Mouse (Mus musculus) cerebellum, adult 2 months (tissue): ENCODE measurements around the gene Taldo1. TPM values are rescaled to one million over a fixed set of nuclear protein-coding genes. Genes with fewer than 3 reads are reported as not detected.
A peak's percentile ranks its signal among the peaks of the same experiment; 100 is the strongest.

Experiments
- DNase-seq, 2 experiments: peaks; one replicate each; pipeline ENCODE4 v3.0.0; 2021
- H3K27ac ChIP-seq: fragments of 200-500 bp; 2 replicates; pipeline ENCODE4 v1.5.1; 2012; ENCODE audit warnings: low read length, control low read depth, inconsistent platforms; ENCODE audit not compliant: insufficient read depth
- H3K27me3 ChIP-seq: fragments of 200-500 bp; 2 replicates; pipeline ENCODE4 v1.6.1; 2012; ENCODE audit warnings: inconsistent platforms, mild to moderate bottlenecking, low read length, moderate library complexity; ENCODE audit not compliant: control insufficient read depth, insufficient read depth
- H3K4me1 ChIP-seq: fragments of 200-500 bp; 2 replicates; pipeline ENCODE4 v1.6.1; 2011; ENCODE audit warnings: low read length; ENCODE audit not compliant: control insufficient read depth, insufficient read depth
- H3K4me3 ChIP-seq: fragments of 200-500 bp; replicated peaks from 2 replicates; pipeline ENCODE3; 2011; ENCODE audit warnings: mild to moderate bottlenecking, low read depth, low read length, control low read depth; ENCODE audit not compliant: insufficient read depth
- CTCF ChIP-seq: fragments of 200-500 bp; IDR thresholded peaks from 2 replicates; pipeline ENCODE4 v1.5.1; 2011; ENCODE audit warnings: low read depth, mild to moderate bottlenecking, control low read depth, low read length, moderate library complexity, borderline replicate concordance; ENCODE audit not compliant: insufficient read depth
- POLR2A ChIP-seq: fragments of 200-500 bp; IDR thresholded peaks from 2 replicates; pipeline ENCODE4 v1.6.1; 2011; ENCODE audit warnings: low read length, control low read depth, borderline replicate concordance; ENCODE audit not compliant: insufficient read depth
- WGBS: fragments of 180-500 bp; shearing (Covaris S2); methylation state at CpG from one replicate; pipeline ENCODE4 v1.1.7; 2018; 5-methylcytosine and 5-hydroxymethylcytosine counted together
- polyA plus RNA-seq: library from polyadenylated mRNA; depleted of rRNA; stranded (reverse); fragments of >200 nt; gene quantifications from 2 replicates; pipeline ENCODE4 v1.2.3, GENCODE M21; 2012; rRNA removed

The Taldo1 gene
- polyA plus RNA-seq = 222 and 232 TPM in 2 replicates

DNA sequence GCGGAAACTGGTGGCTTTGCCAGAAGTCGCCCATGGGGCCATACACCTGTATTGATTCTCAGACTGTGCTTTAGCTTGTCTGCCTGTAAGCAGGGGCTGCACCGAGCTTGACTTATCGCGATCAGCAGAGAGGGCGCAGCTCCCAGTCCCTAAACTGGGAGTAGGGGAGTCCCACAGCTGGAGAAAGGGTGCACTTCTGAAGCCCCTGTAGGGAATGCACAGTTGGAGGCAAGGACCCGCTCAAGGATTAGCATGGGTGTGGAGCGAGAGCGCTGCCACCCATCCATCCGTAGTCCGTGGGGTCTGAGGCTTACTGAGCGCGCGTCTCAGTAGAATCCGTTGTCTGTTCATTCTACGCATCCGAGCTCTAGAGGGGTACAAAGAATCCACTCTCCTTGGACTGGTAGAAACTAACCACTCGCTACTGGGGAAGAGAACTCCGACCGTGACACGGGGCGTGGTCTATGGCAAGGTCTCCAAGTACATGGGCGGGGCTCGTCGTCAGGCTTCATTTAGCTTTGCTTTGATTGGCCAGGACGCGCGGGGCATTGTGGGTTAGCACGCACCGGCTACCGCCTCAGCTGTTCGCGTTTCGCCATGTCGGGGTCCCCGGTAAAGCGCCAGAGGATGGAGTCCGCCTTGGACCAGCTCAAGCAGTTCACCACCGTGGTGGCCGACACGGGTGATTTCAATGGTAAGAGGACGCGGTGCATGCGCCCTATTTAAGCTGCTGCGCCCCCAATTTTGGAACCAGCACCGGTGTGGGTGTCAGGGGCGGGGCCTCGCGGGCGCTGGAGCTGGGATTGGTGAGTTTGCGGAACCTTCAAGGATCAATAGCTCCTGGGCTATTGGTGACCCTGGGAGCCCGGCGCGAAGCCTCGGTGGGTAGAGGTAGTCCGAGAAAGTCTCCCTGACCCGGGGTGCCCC lies at the start of gene Taldo1:
TSS of gene Taldo1 (plus strand) at position 575 of the 927 bp plus-strand sequence.
- WGBS = under 1% methylated on average over 57 of the region's 57 CpGs
- peak; percentile 94 to 97 for DNase-seq
- H3K4me1 ChIP-seq = peaks cover 6% of the 10 kb centered on the region
- H3K27me3 ChIP-seq = no peaks in the 10 kb centered on the region
- TF ChIP-seq CTCF (no peak), POLR2A (peak; percentile 75)
- peak within 1 kb of the TSS; percentile 58; the same call in 1 of the 2 replicates for H3K27ac ChIP-seq
- H3K4me3 ChIP-seq = peak within 1 kb of the TSS; percentile 66

DNA sequence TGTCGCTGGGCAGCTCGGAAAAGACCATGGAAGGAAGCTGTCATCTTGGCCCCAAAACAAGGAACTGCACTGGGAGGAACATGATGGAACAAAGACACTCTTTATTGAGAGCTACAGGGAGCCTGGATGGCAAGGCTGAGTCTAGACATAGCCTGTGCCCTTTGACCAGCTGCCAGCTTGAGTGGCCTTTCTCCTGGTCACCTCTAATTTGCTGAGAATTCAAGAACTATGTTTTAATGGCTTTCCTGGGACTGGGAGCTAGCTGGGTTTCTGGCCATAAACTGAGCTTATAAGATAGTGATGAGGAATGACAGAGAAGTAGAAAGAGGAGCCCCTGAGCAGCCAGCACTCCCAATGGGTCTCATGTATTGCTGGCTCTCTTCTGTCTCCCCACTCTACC lies 48.8 kb upstream of the Taldo1 start:
- no peak overlapping the region for H3K27ac ChIP-seq
- DNase-seq = no peak
- H3K27me3 ChIP-seq = no peaks in the 10 kb centered on the region
- no peaks in the 10 kb centered on the region for H3K4me1 ChIP-seq
- H3K4me3 ChIP-seq = no peak overlapping the region
- TF ChIP-seq CTCF (no peak), POLR2A (no peak)
- WGBS = 13% methylated on average over 2 of the region's 2 CpGs

- WGBS = 80% methylated on average over 7 of the region's 7 CpGs
- Histone ChIP-seq H3K4me3 (no peak overlapping the region), H3K27ac (no peak overlapping the region), H3K4me1 (no peaks in the 10 kb centered on the region), H3K27me3 (no peaks in the 10 kb centered on the region)
- TF ChIP-seq POLR2A = no peak
- no peak for TF ChIP-seq CTCF
- DNase-seq = no peak
These were observed 48.3 kb upstream of the Taldo1 start for GRCm38 (mm10) chr7:141343696-141344095.

DNA sequence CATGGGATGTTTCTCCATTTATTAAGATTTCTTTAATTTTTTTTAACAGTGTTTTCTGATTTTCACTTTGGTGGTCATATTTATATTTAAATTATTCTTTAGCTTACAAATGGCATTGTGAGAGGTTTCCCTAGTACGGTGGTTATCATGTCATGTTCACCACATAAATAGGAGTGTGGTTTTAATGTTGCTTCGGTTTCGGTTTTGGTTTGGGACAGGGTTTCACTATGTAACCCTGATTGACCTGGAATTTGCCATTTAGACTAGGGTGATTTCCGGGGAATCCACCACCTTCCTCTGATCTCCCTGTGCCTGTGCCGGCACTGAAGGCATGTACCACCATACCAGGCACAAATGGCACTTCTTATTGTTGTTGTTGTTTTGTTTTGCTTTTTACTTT lies 47.2 kb upstream of the Taldo1 start:
- DNase-seq = no peak
- WGBS = 93% methylated on average over 5 of the region's 5 CpGs
- no peaks in the 10 kb centered on the region for H3K4me1 ChIP-seq
- no peak overlapping the region for H3K27ac ChIP-seq
- H3K4me3 ChIP-seq = no peak overlapping the region
- TF ChIP-seq POLR2A (no peak), CTCF (no peak)
- no peaks in the 10 kb centered on the region for H3K27me3 ChIP-seq

DNA sequence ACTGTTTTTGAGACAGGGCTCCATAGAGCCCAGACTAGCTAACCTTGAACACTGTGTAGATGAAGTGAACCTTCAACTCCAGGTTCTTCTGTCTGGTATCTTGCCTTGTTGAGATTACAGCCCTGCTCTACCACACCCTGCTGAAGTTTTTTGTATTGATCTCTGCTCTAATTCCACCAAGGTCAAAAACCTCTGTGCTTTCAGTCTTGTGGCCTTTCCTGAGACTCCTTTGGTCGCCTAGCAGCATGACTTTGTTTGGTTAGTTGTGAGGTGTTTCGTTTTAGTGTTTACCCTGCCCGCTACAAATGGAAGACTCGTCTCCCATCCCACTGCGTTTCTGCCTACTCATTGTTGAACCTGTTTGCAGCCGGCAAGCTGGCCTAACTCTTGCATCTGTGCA lies 40.9 kb upstream of the Taldo1 start:
- no peak for DNase-seq
- no peak overlapping the region for H3K4me3 ChIP-seq
- 88% methylated on average over 6 of the region's 6 CpGs for WGBS
- H3K27me3 ChIP-seq = no peaks in the 10 kb centered on the region
- no peak overlapping the region for H3K27ac ChIP-seq
- TF ChIP-seq POLR2A = no peak
- TF ChIP-seq CTCF = no peak
- H3K4me1 ChIP-seq = peaks cover 13% of the 10 kb centered on the region

DNA sequence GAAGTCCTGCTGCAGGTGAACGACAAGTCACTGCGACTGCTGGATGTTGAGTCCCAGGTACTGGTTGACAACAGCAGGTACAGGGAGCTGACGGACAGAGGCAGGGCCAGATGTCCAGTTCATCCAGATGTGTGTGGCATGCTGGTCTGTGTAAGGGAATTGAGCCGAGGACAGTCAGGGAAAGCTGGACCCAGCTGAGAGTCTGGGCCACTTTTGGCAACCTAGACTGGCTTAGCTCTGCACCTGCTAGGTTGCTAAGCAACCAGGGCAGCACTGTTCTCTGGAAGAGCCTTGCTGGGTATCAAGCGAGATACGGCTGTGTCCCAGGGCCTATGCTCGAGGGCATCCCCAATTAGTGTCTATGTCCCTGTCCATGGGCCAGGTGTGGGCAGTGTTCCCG lies 36.9 kb upstream of the Taldo1 start:
- TF ChIP-seq POLR2A (no peak), CTCF (no peak)
- Histone ChIP-seq H3K4me3 (no peak overlapping the region), H3K27me3 (no peaks in the 10 kb centered on the region), H3K4me1 (peaks cover 19% of the 10 kb centered on the region), H3K27ac (no peak overlapping the region)
- WGBS = 33% methylated on average over 8 of the region's 8 CpGs
- peak in 1 of 2 experiments; percentile 63 for DNase-seq

- TF ChIP-seq POLR2A (no peak), CTCF (peak; percentile 33; the same call in 1 of the 2 replicates)
- DNase-seq = peak in 1 of 2 experiments; percentile 46
- Histone ChIP-seq H3K4me3 (no peak overlapping the region), H3K27ac (no peak overlapping the region), H3K27me3 (no peaks in the 10 kb centered on the region), H3K4me1 (peaks cover 19% of the 10 kb centered on the region)
- 36% methylated on average over 12 of the region's 12 CpGs for WGBS
These were observed 36.2 kb upstream of the Taldo1 start for GRCm38 (mm10) chr7:141355626-141356326.
